In genomic region chr12:21227076-21227980, GRCm38 (mm10) we compare ENCODE assay signal across 7 mouse cellular contexts. TPM values are rescaled to one million over a fixed set of nuclear protein-coding genes. Genes with fewer than 3 reads are reported as not detected.
DNase-seq lines count a peak whose midpoint lies in the region; ATAC-seq and TF ChIP-seq lines count a peak whose summit lies in the region.

No protein-coding gene starts in this region.

- peak; percentile 58 for ATAC-seq in hindbrain, postnatal 0 days
- peak; percentile 67 for ATAC-seq in liver, embryonic 14.5 days (ENCODE audit: insufficient read depth)

- no peak overlapping the region for H3K4me2 ChIP-seq in hindbrain, postnatal 0 days (ENCODE audit: low read depth, low read length)
- no peak overlapping the region for H3K4me2 ChIP-seq in liver, embryonic 14.5 days (ENCODE audit: low read depth)

- H3K27me3 ChIP-seq in hindbrain, postnatal 0 days (ENCODE audit: insufficient read depth, low read length), result no peaks in the 10 kb centered on the region
- H3K27me3 ChIP-seq in liver, embryonic 14.5 days (ENCODE audit: control insufficient read depth, insufficient read depth, low read length), result no peaks in the 10 kb centered on the region

- peak; percentile 70 for TF ChIP-seq CTCF in gastrocnemius, adult 2 months (IDR thresholded peaks at IDR 0.05)
- peak; percentile 62 for TF ChIP-seq CTCF in hindbrain, postnatal 0 days (IDR thresholded peaks at IDR 0.05; ENCODE audit: low read depth)
- peak; percentile 25; the same call in 1 of the 2 replicates for TF ChIP-seq CTCF in liver, embryonic 14.5 days (IDR thresholded peaks at IDR 0.05; ENCODE audit: low read depth)

- peaks cover 25% of the 10 kb centered on the region for H3K36me3 ChIP-seq in hindbrain, postnatal 0 days (ENCODE audit: insufficient read depth, low read length)
- no peaks in the 10 kb centered on the region for H3K36me3 ChIP-seq in liver, embryonic 14.5 days (replicated peaks; ENCODE audit: control insufficient read depth, insufficient read depth, low read depth)

- H3K27ac ChIP-seq in brown adipose tissue, adult 24 weeks (replicated peaks; ENCODE audit: low read depth, low read length), result peak overlapping the region; percentile 29
- H3K27ac ChIP-seq in gastrocnemius, adult 2 months, result peak overlapping the region; percentile 77
- H3K27ac ChIP-seq in hindbrain, postnatal 0 days, result 0 out of 2 replicates have a peak overlapping the region, but pooled peaks have one; percentile 12
- peak overlapping the region; percentile 30 for H3K27ac ChIP-seq in liver, embryonic 14.5 days

- 39% methylated on average over 6 of the region's 6 CpGs for whole genome bisulfite sequencing in hindbrain, postnatal 0 days
- 7% methylated on average over 6 of the region's 6 CpGs for WGBS in liver, embryonic 14.5 days (ENCODE audit: insufficient replicate concordance)

- TF ChIP-seq EP300 in liver, embryonic 14.5 days (IDR thresholded peaks at IDR 0.05; ENCODE audit: low read depth), result peak; percentile 24; the same call in 1 of the 2 replicates

- peak; percentile 96 for DNase-seq in 3T3-L1 (ENCODE audit: low read depth, low spot score)
- DNase-seq in CD4-positive helper T cell, adult 2 months (ENCODE audit: low read depth, low spot score), result peak; percentile 46
- DNase-seq in gastrocnemius, adult 2 months, result peak; percentile 82
- peak; percentile 72 for DNase-seq in hindbrain, postnatal 0 days (ENCODE audit: low spot score)
- peak in 1 of 3 experiments; percentile 42 for DNase-seq in liver, embryonic 14.5 days (ENCODE audit: low read depth in 3 of 3, low spot score in 3 of 3)
- DNase-seq in ovary, adult 18-20 months (ENCODE audit: low spot score), result peak; percentile 28

- H3K9ac ChIP-seq in hindbrain, postnatal 0 days (replicated peaks; ENCODE audit: low read length), result no peak overlapping the region
- H3K9ac ChIP-seq in liver, embryonic 14.5 days (replicated peaks), result no peak overlapping the region

- no peaks in the 10 kb centered on the region for H3K9me3 ChIP-seq in hindbrain, postnatal 0 days (ENCODE audit: low read length)
- no peaks in the 10 kb centered on the region for H3K9me3 ChIP-seq in liver, embryonic 14.5 days (ENCODE audit: control insufficient read depth, low read length)

- no peak overlapping the region for H3K4me3 ChIP-seq in brown adipose tissue, adult 24 weeks (ENCODE audit: insufficient read depth, low read depth, low read length)
- H3K4me3 ChIP-seq in gastrocnemius, adult 2 months, result no peak overlapping the region
- no peak overlapping the region for H3K4me3 ChIP-seq in hindbrain, postnatal 0 days (ENCODE audit: low read length)
- H3K4me3 ChIP-seq in liver, embryonic 14.5 days (ENCODE audit: insufficient read depth in 1 of 2, low read depth in 2 of 2, low read length in 2 of 2), result no peak overlapping the region

- peaks cover 10% of the 10 kb centered on the region for H3K4me1 ChIP-seq in brown adipose tissue, adult 24 weeks (ENCODE audit: control insufficient read depth, insufficient read depth, insufficient read length, low read length)
- no peaks in the 10 kb centered on the region for H3K4me1 ChIP-seq in hindbrain, postnatal 0 days (ENCODE audit: insufficient read depth, low read length)
- peaks cover 24 to 43% of the 10 kb centered on the region in 2 experiments for H3K4me1 ChIP-seq in liver, embryonic 14.5 days (replicated peaks; ENCODE audit: control insufficient read depth in 2 of 2, insufficient read depth in 2 of 2, low read length in 1 of 2)

- intact Hi-C loops in gastrocnemius, adult 2 months (cut with DNase I), result loop anchor here (2.0 to 5.0 kb wide), 2 partner anchors 117 to 150 kb away; no protein-coding TSS in a partner anchor

RNA-seq across cellular contexts. Expression of gene Cpsf3, which starts 57.9 kb away (rescaled TPM):
- polyA plus RNA-seq in brown adipose tissue, adult 24 weeks (2012; ENCODE audit: insufficient read depth, insufficient read length, missing spikeins), result 28.3 and 50.8 TPM in 2 replicates
- 10 to 100 TPM; 17.3 to 21.0 TPM for total RNA-seq in gastrocnemius, adult 2 months (2021)
- 39.6 and 41.7 TPM in 2 replicates for total RNA-seq in hindbrain, postnatal 0 days (2014; rRNA removed)
- polyA plus RNA-seq in hindbrain, postnatal 0 days (2015; fragmentation: Nextera tagmentation; extraction: Ambion mirVana), result 69.5 and 69.7 TPM in 2 replicates
- 17.1 and 23.2 TPM in 2 replicates for polyA plus RNA-seq in liver, embryonic 14.5 days (2012; rRNA removed)
- polyA plus RNA-seq in liver, embryonic 14.5 days (2014; fragmentation: Nextera tagmentation; extraction: Ambion mirVana), result 39.3 and 41.1 TPM in 2 replicates

RNA-seq across cellular contexts. Expression of gene Itgb1bp1, which starts 58.8 kb away (rescaled TPM):
- 47.8 and 56.6 TPM in 2 replicates for polyA plus RNA-seq in brown adipose tissue, adult 24 weeks (2012; ENCODE audit: insufficient read depth, insufficient read length, missing spikeins)
- 10 to 100 TPM; 39.0 to 42.1 TPM for total RNA-seq in gastrocnemius, adult 2 months (2021)
- total RNA-seq in hindbrain, postnatal 0 days (2014; rRNA removed), result 20.8 and 21.1 TPM in 2 replicates
- polyA plus RNA-seq in hindbrain, postnatal 0 days (2015; fragmentation: Nextera tagmentation; extraction: Ambion mirVana), result 37.0 and 38.5 TPM in 2 replicates
- polyA plus RNA-seq in liver, embryonic 14.5 days (2012; rRNA removed), result 8.9 and 10.8 TPM in 2 replicates
- polyA plus RNA-seq in liver, embryonic 14.5 days (2014; fragmentation: Nextera tagmentation; extraction: Ambion mirVana), result 22.6 and 22.8 TPM in 2 replicates

Comparison
In these comparisons a context has a peak if more than half of its experiments do, and no peak if none do; other contexts are left out.
1. H3K27ac ChIP-seq: peak in every context shown above with its lines; median percentile 77 in gastrocnemius, adult 2 months; 30 in liver, embryonic 14.5 days; 29 in brown adipose tissue, adult 24 weeks; 12 in hindbrain, postnatal 0 days.